Mouse (Mus musculus) liver, adult 2 months (tissue): ENCODE results near the gene Gm21915.

Source experiments
- CTCF ChIP-seq: fragments of 200-500 bp; IDR thresholded peaks from 2 replicates; pipeline ENCODE4 v1.5.1; 2011; ENCODE audit warnings: low read depth, low read length, control low read depth
- POLR2A ChIP-seq: fragments of 200-500 bp; IDR thresholded peaks from 2 replicates; pipeline ENCODE4 v1.6.1; 2011; ENCODE audit warnings: low read length, control low read depth; ENCODE audit not compliant: insufficient read depth; ENCODE audit errors: extremely low read depth

GRCm38 (mm10) chr9:40631101-40631500 is 39.3 kb upstream of the Gm21915 start:
- TF ChIP-seq CTCF (no peak), POLR2A (no peak)
